Mouse (Mus musculus): ENCODE data around the gene Rin3. TPM values are rescaled to one million over a fixed set of nuclear protein-coding genes. Genes with fewer than 3 reads are reported as not detected.

Rin3 gene
- polyA plus RNA-seq, 1 experiment = 16.7 TPM

DNA sequence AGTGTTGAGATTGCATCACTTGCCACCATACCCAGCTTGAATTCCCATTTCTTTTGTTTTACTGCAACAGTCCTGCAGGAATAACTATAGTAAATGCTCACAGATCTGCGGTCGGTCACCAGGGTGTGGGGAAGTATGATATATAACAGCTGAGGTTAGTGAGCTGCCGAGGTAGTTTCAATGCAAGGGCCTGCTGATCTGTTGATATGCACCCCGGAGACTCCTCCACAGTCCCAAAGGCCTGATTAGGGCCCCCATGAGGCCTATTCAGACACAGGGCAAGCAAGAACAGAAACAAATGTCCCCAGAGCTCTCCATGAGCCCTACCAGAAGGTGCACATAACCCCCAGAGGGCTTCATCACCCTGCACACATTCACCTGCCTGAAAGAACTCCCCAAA, 147.4 kb downstream of the Rin3 start:
- no peaks in the 10 kb centered on the region for H3K36me3 ChIP-seq (ENCODE audit: control insufficient read depth, insufficient read depth)
- TF ChIP-seq CTCF (IDR thresholded peaks at IDR 0.05; ENCODE audit: control insufficient read depth, insufficient read depth, insufficient read length) (no peak), USF1 (IDR thresholded peaks at IDR 0.05; ENCODE audit: low read depth) (no peak), MAX (IDR thresholded peaks at IDR 0.05) (no peak), MYOG (IDR thresholded peaks at IDR 0.05; ENCODE audit: control insufficient read depth, extremely low read depth, insufficient read length) (no peak), CEBPB (IDR thresholded peaks at IDR 0.05; ENCODE audit: low read depth) (peak; percentile 41)
- H3K79me3 ChIP-seq (ENCODE audit: low read depth) = peaks cover 1% of the 10 kb centered on the region
- H3ac ChIP-seq (ENCODE audit: control insufficient read depth, insufficient read length, low read depth) = no peak overlapping the region
- no peaks in the 10 kb centered on the region for H3K27me3 ChIP-seq (ENCODE audit: control insufficient read depth, insufficient read depth, insufficient read length)
- peaks cover 38% of the 10 kb centered on the region for H3K79me2 ChIP-seq (ENCODE audit: control insufficient read depth, insufficient read depth)
- H3K4me3 ChIP-seq (ENCODE audit: insufficient read depth, poor library complexity, severe bottlenecking) = no peak overlapping the region

DNA sequence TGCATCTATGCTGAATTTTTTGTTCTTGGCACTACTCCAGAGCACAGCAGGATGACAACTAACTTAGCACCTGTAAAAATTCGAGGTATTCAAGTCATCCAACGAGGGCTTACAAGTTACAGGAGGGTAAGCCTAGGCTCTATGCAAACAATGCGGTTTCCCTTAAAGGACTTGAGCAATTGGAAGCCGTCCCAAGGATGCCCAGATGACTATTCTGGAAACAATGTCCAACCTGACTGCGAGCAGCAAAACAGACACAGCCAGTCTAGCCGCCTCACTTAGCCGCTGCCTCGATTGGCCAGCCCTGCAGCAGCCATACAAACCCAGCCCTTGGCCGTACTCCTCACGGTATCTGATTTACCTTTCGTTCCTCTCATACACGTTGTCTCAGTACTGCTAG, 149.4 kb downstream of the Rin3 start:
- H3K79me2 ChIP-seq (ENCODE audit: control insufficient read depth, insufficient read depth) = peaks cover 52% of the 10 kb centered on the region
- no peak for TF ChIP-seq CEBPB (IDR thresholded peaks at IDR 0.05; ENCODE audit: low read depth)
- TF ChIP-seq MAX (IDR thresholded peaks at IDR 0.05) = no peak
- no peak for TF ChIP-seq MYOG (IDR thresholded peaks at IDR 0.05; ENCODE audit: control insufficient read depth, extremely low read depth, insufficient read length)
- TF ChIP-seq MYOD1 (IDR thresholded peaks at IDR 0.05; ENCODE audit: control insufficient read depth, insufficient read length, low read depth) = no peak
- TF ChIP-seq USF1 (IDR thresholded peaks at IDR 0.05; ENCODE audit: low read depth) = no peak
- TF ChIP-seq FOSL1 (IDR thresholded peaks at IDR 0.05; ENCODE audit: insufficient read depth, low read length, poor library complexity, severe bottlenecking) = no peak
- TF ChIP-seq CTCF (IDR thresholded peaks at IDR 0.05; ENCODE audit: control insufficient read depth, insufficient read depth, insufficient read length) = no peak
- H3K79me3 ChIP-seq (ENCODE audit: low read depth) = peaks cover 1% of the 10 kb centered on the region
- no peaks in the 10 kb centered on the region for H3K36me3 ChIP-seq (ENCODE audit: control insufficient read depth, insufficient read depth)
- no peaks in the 10 kb centered on the region for H3K27me3 ChIP-seq (ENCODE audit: control insufficient read depth, insufficient read depth, insufficient read length)
- no peak overlapping the region for H3K4me3 ChIP-seq (ENCODE audit: insufficient read depth, poor library complexity, severe bottlenecking)
- H3ac ChIP-seq (ENCODE audit: control insufficient read depth, insufficient read length, low read depth) = no peak overlapping the region

DNA sequence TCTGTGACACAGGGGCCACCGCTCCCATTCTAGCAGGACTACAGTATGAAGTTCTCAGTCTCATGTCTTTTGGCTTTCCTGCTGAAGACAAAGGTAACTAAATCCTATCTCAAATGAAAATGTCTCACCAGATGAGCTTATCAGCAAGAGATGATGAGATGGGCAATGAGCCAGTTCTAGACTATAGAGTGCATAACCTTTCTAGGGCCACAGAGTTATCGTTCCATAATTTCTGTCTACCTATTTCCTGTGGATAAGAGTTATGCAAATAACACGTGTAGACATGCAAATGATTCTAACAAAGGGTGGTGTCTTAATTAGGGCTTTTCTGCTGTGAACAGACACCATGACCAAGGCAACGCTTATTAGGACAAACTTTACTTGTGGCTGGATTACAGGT, 151.3 kb downstream of the Rin3 start:
- Histone ChIP-seq H3K79me2 (ENCODE audit: control insufficient read depth, insufficient read depth) (peaks cover 70% of the 10 kb centered on the region), H3K79me3 (ENCODE audit: low read depth) (peaks cover 1% of the 10 kb centered on the region), H3K27me3 (ENCODE audit: control insufficient read depth, insufficient read depth, insufficient read length) (no peaks in the 10 kb centered on the region), H3K4me3 (ENCODE audit: insufficient read depth, poor library complexity, severe bottlenecking) (no peak overlapping the region), H3ac (ENCODE audit: control insufficient read depth, insufficient read length, low read depth) (no peak overlapping the region), H3K36me3 (ENCODE audit: control insufficient read depth, insufficient read depth) (no peaks in the 10 kb centered on the region)
- TF ChIP-seq MYOD1 (IDR thresholded peaks at IDR 0.05; ENCODE audit: control insufficient read depth, insufficient read length, low read depth) (no peak), CTCF (IDR thresholded peaks at IDR 0.05; ENCODE audit: control insufficient read depth, insufficient read depth, insufficient read length) (no peak), CEBPB (IDR thresholded peaks at IDR 0.05; ENCODE audit: low read depth) (no peak)

DNA sequence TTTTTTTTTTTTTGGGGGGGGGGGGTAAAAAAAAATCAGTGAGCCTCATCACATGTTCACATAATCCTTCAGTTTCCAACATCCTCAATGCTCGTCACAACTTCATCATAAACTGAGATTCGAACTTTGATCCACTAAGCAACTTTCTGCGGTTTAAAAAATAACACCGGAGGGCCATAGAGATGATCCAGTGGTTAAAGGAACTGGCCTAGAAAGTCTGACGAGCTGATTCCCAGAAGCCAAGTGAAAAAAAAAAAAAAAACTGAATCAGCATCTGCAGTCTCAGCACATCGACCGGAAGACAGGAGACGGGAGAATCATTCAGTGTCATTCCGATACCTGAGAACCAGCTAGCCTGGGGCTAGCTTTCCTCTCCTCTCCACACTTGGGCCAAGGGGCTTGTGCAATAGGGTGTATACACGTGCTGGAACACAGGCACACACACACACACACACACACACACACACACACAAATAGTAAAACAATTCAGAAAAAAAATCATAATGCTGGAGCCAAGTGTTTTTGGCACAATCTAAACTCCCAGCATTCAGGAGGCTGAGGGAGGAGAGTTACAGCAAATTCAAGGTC, 154.2 kb downstream of the Rin3 start:
- peaks cover 57% of the 10 kb centered on the region for H3K79me2 ChIP-seq (ENCODE audit: control insufficient read depth, insufficient read depth)
- no peaks in the 10 kb centered on the region for H3K27me3 ChIP-seq (ENCODE audit: control insufficient read depth, insufficient read depth, insufficient read length)
- H3K4me3 ChIP-seq (ENCODE audit: insufficient read depth, poor library complexity, severe bottlenecking) = no peak overlapping the region
- no peak overlapping the region for H3ac ChIP-seq (ENCODE audit: control insufficient read depth, insufficient read length, low read depth)
- peaks cover 1% of the 10 kb centered on the region for H3K79me3 ChIP-seq (ENCODE audit: low read depth)
- no peaks in the 10 kb centered on the region for H3K36me3 ChIP-seq (ENCODE audit: control insufficient read depth, insufficient read depth)
- TF ChIP-seq MYOG (IDR thresholded peaks at IDR 0.05; ENCODE audit: control insufficient read depth, extremely low read depth, insufficient read length) = no peak

DNA sequence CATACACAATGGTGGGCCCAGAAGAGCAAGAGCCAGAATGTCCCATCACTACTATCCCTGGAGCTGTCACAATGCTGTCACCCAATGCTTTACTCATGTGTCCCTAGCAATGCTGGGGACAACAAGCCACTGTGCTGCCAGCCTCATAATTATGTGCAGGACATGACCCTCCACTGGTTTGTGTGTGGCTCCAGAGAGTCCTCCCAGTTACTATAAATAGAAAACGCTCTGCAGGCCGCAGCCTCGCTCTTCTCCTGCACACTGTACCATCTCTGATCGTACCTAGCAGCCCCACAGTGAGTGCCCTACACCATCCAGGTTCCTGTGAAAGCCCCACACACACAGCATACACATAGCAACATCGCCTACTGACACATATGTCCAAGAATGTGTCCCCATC, 155.1 kb downstream of the Rin3 start:
- peaks cover 48% of the 10 kb centered on the region for H3K79me2 ChIP-seq (ENCODE audit: control insufficient read depth, insufficient read depth)
- H3K27me3 ChIP-seq (ENCODE audit: control insufficient read depth, insufficient read depth, insufficient read length) = no peaks in the 10 kb centered on the region
- TF ChIP-seq CTCF (IDR thresholded peaks at IDR 0.05; ENCODE audit: control insufficient read depth, insufficient read depth, insufficient read length) (no peak), CEBPB (IDR thresholded peaks at IDR 0.05; ENCODE audit: low read depth) (no peak), FOSL1 (IDR thresholded peaks at IDR 0.05; ENCODE audit: insufficient read depth, low read length, poor library complexity, severe bottlenecking) (no peak), USF1 (IDR thresholded peaks at IDR 0.05; ENCODE audit: low read depth) (no peak), MYOD1 (IDR thresholded peaks at IDR 0.05; ENCODE audit: control insufficient read depth, insufficient read length, low read depth) (no peak), MYOG (IDR thresholded peaks at IDR 0.05; ENCODE audit: control insufficient read depth, extremely low read depth, insufficient read length) (no peak), MAX (IDR thresholded peaks at IDR 0.05) (no peak)
- H3K79me3 ChIP-seq (ENCODE audit: low read depth) = peaks cover 1% of the 10 kb centered on the region
- H3K4me3 ChIP-seq (ENCODE audit: insufficient read depth, poor library complexity, severe bottlenecking) = no peak overlapping the region
- H3ac ChIP-seq (ENCODE audit: control insufficient read depth, insufficient read length, low read depth) = no peak overlapping the region
- H3K36me3 ChIP-seq (ENCODE audit: control insufficient read depth, insufficient read depth) = no peaks in the 10 kb centered on the region

DNA sequence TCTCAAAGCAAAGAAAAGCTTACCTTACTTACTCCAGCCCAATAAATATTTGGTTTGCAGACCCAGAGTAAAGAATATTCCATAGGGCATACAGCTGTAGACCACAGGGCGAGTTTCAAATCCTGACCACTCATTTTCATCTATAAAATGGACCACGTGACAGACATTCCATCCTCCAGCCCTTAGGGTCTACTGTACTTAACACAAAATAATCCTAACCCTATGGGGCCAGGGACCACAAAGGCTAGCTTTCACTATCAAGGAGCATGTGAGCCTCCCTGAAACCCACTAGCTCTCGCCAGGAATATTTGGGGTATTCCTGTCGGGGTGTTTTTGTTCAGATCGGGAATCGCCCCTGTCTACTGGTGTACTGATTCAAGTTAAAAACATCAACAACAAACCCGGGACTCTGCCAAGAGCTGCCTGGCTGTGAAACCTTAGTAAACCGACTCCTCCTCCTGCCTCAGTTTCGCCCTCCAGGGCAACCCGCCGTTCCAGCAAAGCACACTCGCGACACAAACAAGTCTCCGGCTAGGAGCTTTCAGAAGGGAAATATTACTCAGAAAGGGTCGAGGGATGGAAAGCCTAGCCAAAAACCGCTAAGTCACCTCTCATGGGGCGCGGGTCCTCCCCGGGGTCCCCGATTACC, 156.3 kb downstream of the Rin3 start:
- no peak for TF ChIP-seq CEBPB (IDR thresholded peaks at IDR 0.05; ENCODE audit: low read depth)
- no peak for TF ChIP-seq FOSL1 (IDR thresholded peaks at IDR 0.05; ENCODE audit: insufficient read depth, low read length, poor library complexity, severe bottlenecking)
- no peak for TF ChIP-seq MYOG (IDR thresholded peaks at IDR 0.05; ENCODE audit: control insufficient read depth, extremely low read depth, insufficient read length)
- no peak for TF ChIP-seq MAX (IDR thresholded peaks at IDR 0.05)
- TF ChIP-seq USF1 (IDR thresholded peaks at IDR 0.05; ENCODE audit: low read depth) = peak; percentile 90
- no peak for TF ChIP-seq CTCF (IDR thresholded peaks at IDR 0.05; ENCODE audit: control insufficient read depth, insufficient read depth, insufficient read length)
- TF ChIP-seq MYOD1 (IDR thresholded peaks at IDR 0.05; ENCODE audit: control insufficient read depth, insufficient read length, low read depth) = no peak
- no peaks in the 10 kb centered on the region for H3K27me3 ChIP-seq (ENCODE audit: control insufficient read depth, insufficient read depth, insufficient read length)
- H3K79me3 ChIP-seq (ENCODE audit: low read depth) = peaks cover 1% of the 10 kb centered on the region
- H3ac ChIP-seq (ENCODE audit: control insufficient read depth, insufficient read length, low read depth) = peak overlapping the region; percentile 60
- H3K4me3 ChIP-seq (ENCODE audit: insufficient read depth, poor library complexity, severe bottlenecking) = peak overlapping the region; percentile 63
- H3K36me3 ChIP-seq (ENCODE audit: control insufficient read depth, insufficient read depth) = no peaks in the 10 kb centered on the region
- H3K79me2 ChIP-seq (ENCODE audit: control insufficient read depth, insufficient read depth) = peaks cover 39% of the 10 kb centered on the region
